Mouse (Mus musculus): ENCODE results near the gene Mif. TPM values are rescaled to one million over a fixed set of nuclear protein-coding genes. Genes with fewer than 3 reads are reported as not detected.
A peak's percentile ranks its signal among the peaks of the same experiment; 100 is the strongest.

Mif gene
- polyA plus RNA-seq, 1 experiment from 2014 or later, result 1,679 TPM

DNA sequence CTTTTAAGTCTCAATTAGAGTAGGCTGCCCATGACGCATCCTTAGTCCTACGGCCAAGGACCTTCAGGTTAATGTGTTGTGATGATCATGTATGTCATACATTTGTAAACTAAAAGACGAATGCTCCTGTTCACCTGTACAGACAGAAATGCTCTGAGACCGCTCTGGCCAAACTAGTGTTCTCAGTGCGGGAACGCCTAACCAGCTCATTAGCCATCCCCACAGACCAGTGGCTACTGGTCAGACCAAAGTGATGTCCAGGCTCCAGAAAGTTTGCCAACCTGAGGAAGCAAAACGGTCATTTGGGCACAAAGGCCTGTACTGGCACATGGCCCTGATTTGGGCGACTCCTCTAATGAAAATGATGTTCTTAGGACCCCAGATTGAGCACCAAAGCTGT is 24.7 kb upstream of the Mif start:
- Histone ChIP-seq H3K9ac (no peak overlapping the region), H3K27ac (replicated peaks) (no peak overlapping the region), H3K9me3 (no peaks in the 10 kb centered on the region), H3K4me3 (no peak overlapping the region), H3K36me3 (no peaks in the 10 kb centered on the region), H3K4me1 (replicated peaks) (peaks cover 20% of the 10 kb centered on the region), H3K27me3 (0 out of 2 replicates have a peak, but pooled peaks cover 2% of the 10 kb centered on the region), H3K4me2 (no peak overlapping the region)
- WGBS, result 94% methylated on average over 8 of the region's 8 CpGs
- no peak for ATAC-seq (ENCODE audit: low read depth)

GRCm38 (mm10) chr10:75883232-75883552 is 23.2 kb upstream of the Mif start:
- Histone ChIP-seq H3K4me3 (no peak overlapping the region), H3K4me1 (replicated peaks) (peaks cover 20% of the 10 kb centered on the region), H3K9me3 (no peaks in the 10 kb centered on the region), H3K36me3 (no peaks in the 10 kb centered on the region), H3K27me3 (0 out of 2 replicates have a peak, but pooled peaks cover 2% of the 10 kb centered on the region), H3K4me2 (peak overlapping the region; percentile 36), H3K9ac (0 out of 2 replicates have a peak overlapping the region, but pooled peaks have one; percentile 43), H3K27ac (replicated peaks) (peak overlapping the region; percentile 52)
- ATAC-seq (ENCODE audit: low read depth), result peak; percentile 68
- 1% methylated on average over 10 of the region's 10 CpGs for WGBS

DNA sequence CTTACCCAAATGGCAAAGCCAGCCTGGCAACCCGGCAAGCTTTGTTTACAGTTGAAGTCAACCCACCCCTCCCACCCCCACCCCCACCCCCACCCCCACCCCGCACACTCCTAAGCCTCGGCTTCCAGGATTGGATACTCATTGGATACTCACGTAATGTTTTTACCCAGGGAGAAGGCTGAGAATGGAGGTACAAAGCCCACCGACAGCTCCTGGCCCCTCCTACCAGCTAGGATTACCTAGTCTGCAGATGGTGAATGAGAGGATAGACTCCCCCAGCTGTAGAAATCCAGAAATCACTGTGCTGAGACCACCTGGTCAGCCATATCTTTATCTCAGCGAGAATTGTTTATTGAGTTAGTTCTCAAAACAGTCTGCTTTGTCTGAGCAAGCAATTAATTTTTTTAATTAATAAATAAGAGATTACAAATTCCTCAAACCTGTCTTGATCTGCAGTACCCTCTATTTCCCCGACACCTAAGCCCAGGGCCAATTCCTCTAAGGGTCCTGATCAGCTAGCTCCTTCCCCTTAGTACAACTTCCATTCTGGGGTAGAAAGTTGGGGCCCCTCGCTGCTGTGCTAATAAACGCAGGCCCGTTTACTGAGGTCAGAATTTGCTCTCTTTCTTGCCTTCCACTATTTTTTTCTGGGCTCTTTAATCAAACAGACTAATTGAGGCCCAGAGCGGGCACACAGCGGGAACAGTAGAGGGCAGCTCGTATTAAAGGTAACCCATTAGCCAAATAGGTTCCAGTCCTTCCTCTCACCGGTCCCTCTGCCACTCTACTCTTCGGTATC is 22.6 kb upstream of the Mif start:
- Histone ChIP-seq H3K4me3 (no peak overlapping the region), H3K27ac (replicated peaks) (peak overlapping the region; percentile 52), H3K4me2 (peak overlapping the region; percentile 36), H3K36me3 (no peaks in the 10 kb centered on the region), H3K9ac (0 out of 2 replicates have a peak overlapping the region, but pooled peaks have one; percentile 43), H3K4me1 (replicated peaks) (peaks cover 20% of the 10 kb centered on the region), H3K9me3 (no peaks in the 10 kb centered on the region), H3K27me3 (0 out of 2 replicates have a peak, but pooled peaks cover 2% of the 10 kb centered on the region)
- WGBS, result 7% methylated on average over 15 of the region's 15 CpGs
- peak; percentile 49 for ATAC-seq (ENCODE audit: low read depth)

- Histone ChIP-seq H3K36me3 (no peaks in the 10 kb centered on the region), H3K4me2 (no peak overlapping the region), H3K4me3 (no peak overlapping the region), H3K27me3 (0 out of 2 replicates have a peak, but pooled peaks cover 2% of the 10 kb centered on the region), H3K9ac (no peak overlapping the region), H3K9me3 (no peaks in the 10 kb centered on the region), H3K4me1 (replicated peaks) (peaks cover 20% of the 10 kb centered on the region), H3K27ac (replicated peaks) (peak overlapping the region; percentile 42; the same call in 1 of the 2 replicates)
- ATAC-seq (ENCODE audit: low read depth), result 0 out of 2 replicates have a peak, but pooled peaks have one; percentile 14
- WGBS, result 16% methylated on average over 20 of the region's 20 CpGs
Measured at GRCm38 (mm10) chr10:75881578-75882432, 21.8 kb upstream of the Mif start.

DNA sequence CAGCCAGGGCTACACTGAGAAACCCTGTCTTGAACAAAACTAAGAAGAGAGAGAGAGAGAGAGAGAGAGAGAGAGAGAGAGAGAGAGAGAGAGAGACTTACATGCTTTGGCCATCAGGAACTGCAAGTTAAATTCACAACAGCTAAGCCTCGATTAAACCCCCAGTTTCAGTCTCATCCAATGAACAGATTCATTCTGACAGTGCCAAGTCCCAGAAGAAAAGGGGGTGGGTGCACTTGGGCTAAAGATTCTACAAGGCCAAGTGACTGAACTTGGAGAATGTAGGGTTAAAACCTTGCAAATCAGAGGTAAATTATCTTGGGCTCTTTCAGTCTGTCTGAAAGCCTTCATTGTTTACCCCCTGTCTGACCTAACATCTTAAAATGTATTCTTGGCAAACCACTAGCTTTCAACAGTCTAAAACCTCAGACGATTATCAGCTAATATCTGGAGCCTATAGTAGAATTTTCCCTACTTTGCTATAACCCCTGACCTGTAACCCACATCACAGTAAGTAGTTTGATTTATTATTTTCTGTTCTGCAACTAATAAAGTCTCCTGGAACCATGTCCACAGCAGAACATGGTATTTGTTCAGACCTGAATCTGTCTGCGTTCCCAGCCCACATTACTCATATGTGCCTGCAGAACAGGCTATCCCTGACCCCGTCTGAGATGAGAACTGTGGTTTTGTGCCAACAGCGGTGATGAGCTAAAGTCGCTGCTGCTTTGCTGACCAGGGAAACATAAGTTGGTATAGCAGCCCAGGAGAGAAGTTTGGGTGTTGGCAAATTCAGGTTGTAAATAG is 20.9 kb upstream of the Mif start:
- H3K9me3 ChIP-seq, result no peaks in the 10 kb centered on the region
- no peak overlapping the region for H3K4me2 ChIP-seq
- peaks cover 20% of the 10 kb centered on the region for H3K4me1 ChIP-seq (replicated peaks)
- no peaks in the 10 kb centered on the region for H3K36me3 ChIP-seq
- H3K4me3 ChIP-seq, result no peak overlapping the region
- WGBS, result 58% methylated on average over 6 of the region's 6 CpGs
- H3K27me3 ChIP-seq, result 0 out of 2 replicates have a peak, but pooled peaks cover 2% of the 10 kb centered on the region
- no peak overlapping the region for H3K9ac ChIP-seq
- ATAC-seq (ENCODE audit: low read depth), result no peak
- H3K27ac ChIP-seq (replicated peaks), result peak overlapping the region; percentile 4; the same call in 1 of the 2 replicates

DNA sequence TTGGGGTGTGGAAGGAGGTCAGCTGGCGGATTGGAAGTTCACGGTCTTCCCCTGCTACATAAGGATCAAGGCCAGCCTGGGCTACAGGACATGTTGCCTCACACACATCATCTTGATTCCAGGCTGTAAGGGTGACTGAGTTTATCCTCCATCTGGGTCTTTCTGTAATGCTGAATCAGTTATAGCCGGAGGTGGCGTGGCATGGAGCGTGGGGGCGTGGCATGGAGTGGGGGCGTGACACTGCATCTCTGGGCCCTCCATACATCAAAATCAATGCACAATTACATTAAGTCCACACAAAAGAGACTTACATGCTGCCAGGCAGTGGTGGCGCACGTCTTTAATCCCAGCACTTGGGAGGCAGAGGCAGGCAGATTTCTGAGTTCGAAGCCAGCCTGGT is 20.3 kb upstream of the Mif start:
- H3K36me3 ChIP-seq, result no peaks in the 10 kb centered on the region
- H3K4me2 ChIP-seq, result no peak overlapping the region
- peaks cover 20% of the 10 kb centered on the region for H3K4me1 ChIP-seq (replicated peaks)
- ATAC-seq (ENCODE audit: low read depth), result no peak
- H3K4me3 ChIP-seq, result no peak overlapping the region
- H3K27ac ChIP-seq (replicated peaks), result peak overlapping the region; percentile 4; the same call in 1 of the 2 replicates
- no peaks in the 10 kb centered on the region for H3K9me3 ChIP-seq
- H3K27me3 ChIP-seq, result 0 out of 2 replicates have a peak, but pooled peaks cover 2% of the 10 kb centered on the region
- 92% methylated on average over 10 of the region's 10 CpGs for WGBS
- no peak overlapping the region for H3K9ac ChIP-seq

GRCm38 (mm10) chr10:75878836-75879235 is 18.8 kb upstream of the Mif start:
- ATAC-seq (ENCODE audit: low read depth), result no peak
- H3K9ac ChIP-seq, result no peak overlapping the region
- 0 out of 2 replicates have a peak, but pooled peaks cover 2% of the 10 kb centered on the region for H3K27me3 ChIP-seq
- H3K4me3 ChIP-seq, result no peak overlapping the region
- H3K27ac ChIP-seq (replicated peaks), result no peak overlapping the region
- H3K4me1 ChIP-seq (replicated peaks), result peaks cover 22% of the 10 kb centered on the region
- 86% methylated on average over 3 of the region's 3 CpGs for WGBS
- H3K36me3 ChIP-seq, result no peaks in the 10 kb centered on the region
- no peaks in the 10 kb centered on the region for H3K9me3 ChIP-seq
- H3K4me2 ChIP-seq, result no peak overlapping the region

GRCm38 (mm10) chr10:75873543-75874170 is 13.6 kb upstream of the Mif start:
- Histone ChIP-seq H3K4me3 (peak overlapping the region; percentile 32), H3K4me1 (replicated peaks) (peaks cover 21% of the 10 kb centered on the region), H3K36me3 (no peaks in the 10 kb centered on the region), H3K4me2 (peak overlapping the region; percentile 70), H3K27me3 (no peaks in the 10 kb centered on the region), H3K9me3 (no peaks in the 10 kb centered on the region), H3K27ac (replicated peaks) (peak overlapping the region; percentile 92), H3K9ac (peak overlapping the region; percentile 67)
- ATAC-seq (ENCODE audit: low read depth), result no peak
- WGBS, result 16% methylated on average over 10 of the region's 10 CpGs

- Histone ChIP-seq H3K36me3 (no peaks in the 10 kb centered on the region), H3K4me3 (peak overlapping the region; percentile 32), H3K4me2 (peak overlapping the region; percentile 70), H3K9ac (peak overlapping the region; percentile 67), H3K9me3 (no peaks in the 10 kb centered on the region), H3K4me1 (replicated peaks) (peaks cover 21% of the 10 kb centered on the region), H3K27ac (replicated peaks) (peak overlapping the region; percentile 92), H3K27me3 (no peaks in the 10 kb centered on the region)
- under 1% methylated on average over 11 of the region's 11 CpGs for WGBS
- peak; percentile 99 for ATAC-seq (ENCODE audit: low read depth)
Measured at GRCm38 (mm10) chr10:75872915-75873542, 13.0 kb upstream of the Mif start.

DNA sequence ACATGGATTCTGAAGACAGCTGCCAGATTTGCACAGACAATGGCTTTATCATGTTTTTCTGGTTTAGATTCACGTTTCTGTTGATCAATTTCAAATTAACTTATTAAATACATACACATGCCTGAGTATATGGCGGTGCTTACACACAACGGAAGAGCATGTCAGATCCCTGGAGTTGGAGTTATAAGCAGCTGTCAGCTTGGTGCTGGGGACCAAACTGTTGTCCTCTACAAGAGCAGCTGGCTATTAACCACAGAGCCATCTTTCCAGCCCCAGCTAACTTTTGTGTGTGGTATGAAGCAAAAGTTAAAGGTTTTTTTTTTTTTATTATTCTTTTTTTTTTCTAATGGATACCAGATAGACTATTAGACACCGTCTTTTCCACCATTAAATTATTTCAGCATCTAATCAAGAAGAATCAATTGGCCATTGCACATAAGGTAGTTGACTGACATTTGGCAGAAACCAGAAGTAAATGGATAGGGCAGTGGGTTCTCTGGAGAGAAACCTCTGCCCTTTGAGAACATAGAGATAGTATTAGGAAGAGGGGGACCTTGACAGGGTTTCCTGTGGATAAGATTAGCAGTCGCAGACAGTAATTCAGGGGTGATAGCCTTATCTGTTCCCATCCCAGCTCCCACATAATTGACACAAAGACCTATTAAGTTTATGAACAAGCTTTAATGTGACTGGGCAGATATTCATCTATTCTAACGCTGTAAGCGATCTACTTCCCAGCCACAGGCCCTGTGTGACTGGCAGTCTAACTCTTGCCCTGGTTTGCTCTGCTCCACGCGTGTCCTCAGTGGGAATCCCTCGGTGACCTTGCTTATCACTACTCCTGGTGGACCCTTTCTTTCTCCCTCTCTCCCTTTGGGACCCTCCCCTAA is 12.2 kb upstream of the Mif start:
- WGBS, result 37% methylated on average over 10 of the region's 10 CpGs
- Histone ChIP-seq H3K27me3 (no peaks in the 10 kb centered on the region), H3K4me3 (peak overlapping the region; percentile 32), H3K9ac (peak overlapping the region; percentile 67), H3K4me2 (peak overlapping the region; percentile 70), H3K9me3 (no peaks in the 10 kb centered on the region), H3K36me3 (no peaks in the 10 kb centered on the region), H3K4me1 (replicated peaks) (peaks cover 21% of the 10 kb centered on the region), H3K27ac (replicated peaks) (peak overlapping the region; percentile 92)
- ATAC-seq (ENCODE audit: low read depth), result peak; percentile 30

Data from neural tube, embryonic 13.5 days (tissue).